Mouse (Mus musculus): ENCODE measurements at regions not wholly inside any gene's neighbourhood (a gene's known extent, or its start where the extent isn't known, plus 50 kb on each side); places are given as distances from the start of the nearest gene placed in this dataset.

DNA sequence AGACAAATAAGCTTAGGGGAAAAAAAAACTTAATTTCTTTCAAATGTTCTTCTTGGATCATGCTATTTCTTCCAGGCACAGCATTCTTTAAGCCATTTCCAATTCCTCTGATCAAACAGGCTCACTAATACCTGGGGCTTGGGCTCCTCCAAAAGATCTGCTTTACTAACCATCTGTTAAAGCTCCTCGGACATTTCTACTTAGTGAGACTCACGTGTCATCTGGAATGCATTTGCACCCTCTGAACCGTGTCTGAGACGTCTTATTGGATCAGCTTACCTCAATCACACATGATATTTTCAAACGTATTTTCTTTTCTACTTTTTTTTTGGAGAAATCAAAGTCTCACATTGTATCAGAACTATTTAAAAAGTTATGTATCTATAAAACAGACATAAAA, 132.4 kb downstream of the Npr3 start:
- ChIA-PET CTCF (no interaction called here), POLR2A (no interaction called here)

DNA sequence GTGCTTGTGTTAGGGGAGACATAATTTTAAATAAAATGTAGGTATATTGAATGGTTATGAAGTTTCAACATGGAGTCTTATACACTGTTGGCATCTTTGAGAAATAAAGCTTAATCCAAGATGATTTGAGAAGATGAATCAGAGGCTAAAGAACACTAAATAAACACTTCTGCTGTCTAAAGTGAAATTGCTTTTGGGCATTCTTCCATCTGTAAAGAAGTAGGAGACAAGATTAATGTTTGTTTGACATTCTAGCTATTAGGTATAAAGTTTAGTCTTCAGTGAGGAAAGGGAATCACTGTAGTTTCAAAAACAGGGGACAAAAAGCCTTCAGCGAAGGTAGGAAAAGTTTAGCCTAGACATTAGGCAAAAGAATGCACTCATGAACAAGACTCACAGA, 136.5 kb downstream of the Npr3 start:
- CTCF ChIA-PET = no interaction called here
- POLR2A ChIA-PET = interaction anchor here in 1 of 4 experiments (0.5 kb wide), 1 partner anchor 179 kb away, joined by 5 read pairs; no protein-coding TSS in a partner anchor

- POLR2A ChIA-PET = no interaction called here
- CTCF ChIA-PET = no interaction called here
These were observed 149.1 kb downstream of the Npr3 start for GRCm38 (mm10) chr15:11757963-11758362.

GRCm38 (mm10) chr15:11756786-11757185, 150.3 kb downstream of the Npr3 start:
- ChIA-PET POLR2A (interaction anchor here in 2 of 4 experiments (0.6 to 1.1 kb wide), 3 partner anchors 13 to 402 kb away, joined by 4 to 6 read pairs (median 4); no protein-coding TSS in a partner anchor), CTCF (interaction anchor here in 2 of 4 experiments (0.6 to 0.7 kb wide), 2 partner anchors 215 to 340 kb away, joined by 3 to 4 read pairs; no protein-coding TSS in a partner anchor)

- CTCF ChIA-PET = interaction anchor here in 3 of 4 experiments (0.6 to 1.8 kb wide), 13 partner anchors 20 to 346 kb away, joined by 3 to 19 read pairs (median 4); partner anchors contain the start of gene Npr3 (in 1 of the 3)
- POLR2A ChIA-PET = interaction anchor here in 1 of 4 experiments (0.5 kb wide), 1 partner anchor 287 kb away, joined by 3 read pairs; no protein-coding TSS in a partner anchor
These were observed 153.9 kb downstream of the Npr3 start for GRCm38 (mm10) chr15:11753216-11753615.

DNA sequence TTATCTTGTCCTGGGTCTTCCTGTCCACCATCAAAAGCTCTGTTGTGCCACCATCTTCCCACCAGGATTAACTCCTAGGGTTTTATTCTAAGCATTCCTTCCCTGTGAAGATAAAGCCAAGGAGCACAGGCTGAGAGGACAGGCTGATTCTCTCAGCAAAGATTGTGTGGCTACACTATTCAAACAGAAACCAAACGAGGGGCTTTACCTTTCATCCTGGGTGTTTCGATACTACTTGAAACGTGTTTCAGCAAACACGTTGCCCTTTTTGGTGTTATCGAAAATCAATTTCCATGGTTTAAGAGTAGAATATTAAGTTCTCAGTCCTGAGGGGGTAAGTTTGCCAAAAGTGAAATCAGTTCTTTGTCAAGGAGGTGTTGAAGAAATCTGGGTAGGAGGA, 156.2 kb downstream of the Npr3 start:
- POLR2A ChIA-PET = no interaction called here

GRCm38 (mm10) chr15:11749509-11749908, 157.6 kb downstream of the Npr3 start:
- CTCF ChIA-PET = no interaction called here
- POLR2A ChIA-PET = no interaction called here

More for the DNA sequence above, 156.2 kb downstream of the Npr3 start:
- CTCF ChIA-PET = no interaction called here

GRCm38 (mm10) chr15:11748306-11748705, 158.8 kb downstream of the Npr3 start:
- ChIA-PET POLR2A (no interaction called here), CTCF (no interaction called here)

DNA sequence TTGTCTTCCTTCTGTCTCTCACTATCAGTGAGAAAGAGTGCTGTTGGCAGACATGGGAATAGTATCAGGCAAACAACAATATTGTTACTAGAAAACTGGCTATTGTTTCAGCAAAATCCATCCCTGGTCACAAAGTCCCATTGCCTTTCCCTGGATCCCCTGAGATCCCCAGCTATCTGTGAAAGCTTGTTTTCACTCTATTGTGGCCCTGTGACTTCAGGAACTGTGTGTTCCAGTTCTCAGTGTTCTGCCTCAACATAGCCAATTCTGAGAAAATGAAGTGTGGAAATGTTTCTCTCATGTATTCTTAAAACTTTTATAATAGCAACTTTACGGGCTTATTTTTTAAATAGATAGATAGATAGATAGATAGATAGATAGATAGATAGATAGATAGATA, 160.3 kb downstream of the Npr3 start:
- POLR2A ChIA-PET = no interaction called here
- CTCF ChIA-PET = no interaction called here

GRCm38 (mm10) chr15:11745629-11746372, 161.3 kb downstream of the Npr3 start:
- ChIA-PET POLR2A (no interaction called here), CTCF (no interaction called here)

GRCm38 (mm10) chr15:11744903-11745302, 162.2 kb downstream of the Npr3 start:
- POLR2A ChIA-PET = no interaction called here
- CTCF ChIA-PET = no interaction called here

- ChIA-PET CTCF (no interaction called here), POLR2A (no interaction called here)
These were observed 162.8 kb downstream of the Npr3 start for GRCm38 (mm10) chr15:11744296-11744695.

GRCm38 (mm10) chr15:11742820-11743219, 164.3 kb downstream of the Npr3 start:
- CTCF ChIA-PET = no interaction called here

DNA sequence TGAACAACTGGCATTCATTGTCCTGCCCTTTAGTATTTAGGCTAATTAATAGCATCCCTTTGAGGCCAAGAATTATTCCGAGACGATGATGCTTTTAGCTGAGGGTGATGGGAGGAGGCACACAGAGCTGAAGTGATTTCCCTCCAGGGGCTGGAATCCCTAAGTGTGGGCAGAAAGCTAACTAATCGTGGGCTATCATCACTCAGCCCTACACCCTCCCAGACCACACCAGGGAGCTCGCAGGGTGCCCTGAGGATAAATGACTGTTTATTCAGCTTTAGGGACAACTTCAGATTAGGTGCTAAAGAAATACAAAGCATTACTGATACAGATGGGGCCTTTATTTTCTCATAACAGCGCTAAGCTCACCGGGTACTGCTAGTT, 164.7 kb downstream of the Npr3 start:
- CTCF ChIA-PET = no interaction called here

More at GRCm38 (mm10) chr15:11742820-11743219, 164.3 kb downstream of the Npr3 start:
- POLR2A ChIA-PET = no interaction called here

DNA sequence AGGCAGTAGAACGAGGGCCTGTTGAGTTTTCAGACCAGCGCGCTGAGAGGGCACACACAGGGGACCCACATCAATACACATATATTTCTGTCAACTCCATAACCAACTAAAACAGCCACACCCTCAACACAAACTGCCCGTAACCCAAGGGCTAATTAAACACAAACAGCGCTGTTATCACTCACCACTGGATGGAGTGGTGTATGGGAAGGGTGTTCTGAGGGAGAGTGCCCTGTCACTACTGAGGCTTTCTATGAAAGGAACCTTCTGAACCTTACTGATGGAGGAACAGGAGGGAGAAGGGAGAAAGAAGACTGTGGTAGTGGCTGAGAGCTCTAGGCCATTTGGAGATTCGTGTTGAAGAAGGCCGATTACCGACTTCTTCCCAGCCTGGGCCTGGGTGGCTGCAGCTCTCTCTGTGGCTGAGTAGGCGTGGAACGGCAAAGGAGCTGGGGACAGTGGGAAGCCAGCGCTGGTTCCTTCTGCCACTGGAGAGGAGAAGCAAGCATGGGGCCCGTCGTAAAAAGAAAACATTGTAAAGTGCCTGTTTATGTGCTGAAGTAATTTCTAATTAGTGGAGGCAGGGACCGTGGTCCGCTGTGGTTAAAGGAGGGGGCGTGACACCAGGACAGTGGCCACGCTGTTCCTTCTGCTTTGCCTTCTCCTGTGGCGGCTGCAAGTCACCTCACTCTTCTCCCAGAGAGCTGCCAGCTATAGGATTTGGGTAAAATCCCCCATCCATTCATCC, 165.3 kb downstream of the Npr3 start:
- ChIA-PET POLR2A (interaction anchor here in 1 of 4 experiments (1.0 kb wide), 1 partner anchor 17 kb away, joined by 3 read pairs; no protein-coding TSS in a partner anchor), CTCF (no interaction called here)

More for the DNA sequence above, 164.7 kb downstream of the Npr3 start:
- POLR2A ChIA-PET = interaction anchor here in 1 of 4 experiments (1.0 kb wide), 1 partner anchor 17 kb away, joined by 3 read pairs; no protein-coding TSS in a partner anchor

DNA sequence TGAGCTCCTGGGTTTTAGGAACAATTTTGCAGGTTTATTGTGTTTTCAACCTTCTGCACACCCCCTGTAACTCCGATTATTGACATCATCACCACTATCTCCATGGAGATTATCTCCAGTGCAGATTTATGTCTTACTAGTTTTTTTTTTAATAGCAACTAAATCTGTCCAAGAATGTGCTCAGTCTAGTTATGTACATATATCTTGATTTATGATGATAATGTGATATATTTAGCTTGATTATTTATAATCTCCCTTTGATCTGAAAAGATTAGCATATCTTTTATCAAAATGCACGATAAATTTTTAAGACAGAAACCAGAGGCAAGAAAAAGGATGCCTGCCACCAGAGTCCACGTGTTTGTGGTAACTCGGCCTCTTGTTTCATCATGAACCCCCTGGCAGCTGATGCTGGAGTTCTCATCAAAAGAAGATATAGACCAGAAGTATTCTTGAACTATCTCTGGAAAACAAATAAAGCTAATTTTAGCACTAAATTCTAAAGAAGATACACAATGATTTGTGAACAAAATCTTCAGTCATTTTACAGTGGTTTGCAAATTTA, 169.6 kb downstream of the Npr3 start:
- POLR2A ChIA-PET = interaction anchor here in 1 of 4 experiments (0.6 kb wide), 1 partner anchor 478 kb away, joined by 3 read pairs; no protein-coding TSS in a partner anchor
- CTCF ChIA-PET = interaction anchor here in 2 of 4 experiments (0.5 to 1.2 kb wide), 2 partner anchors 330 to 814 kb away, joined by 4 to 16 read pairs; no protein-coding TSS in a partner anchor

DNA sequence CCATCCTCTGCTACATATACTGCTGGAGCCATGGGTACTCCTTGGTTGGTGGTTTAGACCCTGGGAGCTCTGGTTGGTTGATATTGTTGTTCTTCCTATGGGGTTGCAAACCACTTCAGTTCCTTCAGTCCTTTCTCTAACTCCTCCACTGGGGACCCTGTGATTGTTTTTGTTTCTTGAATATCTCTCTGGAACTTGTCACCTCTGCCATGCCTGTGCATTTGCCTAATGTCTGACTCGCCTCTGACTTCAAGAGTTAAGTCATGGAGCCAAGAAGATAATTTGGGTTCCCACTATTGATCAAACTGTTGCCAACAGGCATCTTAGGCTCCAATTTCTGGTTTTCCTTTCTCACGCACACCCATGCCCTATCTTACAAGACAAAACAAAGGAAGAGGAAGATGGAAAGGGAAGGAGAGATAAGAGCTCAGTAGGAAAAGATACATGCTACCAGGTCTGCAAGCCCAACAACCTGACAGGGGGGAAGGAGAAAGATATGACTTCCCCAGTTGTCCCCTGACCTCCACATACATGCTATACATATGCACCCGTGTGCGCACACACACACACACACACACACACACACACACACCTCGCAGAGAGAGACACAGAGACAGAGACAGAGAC, 172.3 kb downstream of the Npr3 start:
- ChIA-PET CTCF (no interaction called here), POLR2A (no interaction called here)

DNA sequence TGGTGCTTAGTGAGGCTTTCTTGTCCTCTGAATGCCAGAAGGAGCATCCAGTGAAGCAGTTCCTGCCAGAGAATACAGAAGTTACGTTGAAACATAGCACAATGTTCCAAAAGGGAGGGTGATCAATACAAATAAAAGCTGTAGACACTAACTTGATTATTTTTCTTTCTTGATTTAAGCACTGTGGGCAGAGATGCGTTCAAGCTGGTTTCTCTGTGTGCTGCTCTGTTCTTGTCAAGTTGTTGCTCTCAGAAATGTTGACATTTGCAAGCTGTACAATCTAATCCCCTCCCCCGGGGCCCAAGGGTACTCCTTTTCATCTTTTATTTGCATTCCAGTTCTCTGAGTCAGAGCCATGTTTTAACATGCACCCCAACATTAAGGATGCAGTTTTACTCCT, 177.7 kb downstream of the Npr3 start:
- ChIA-PET CTCF (no interaction called here), POLR2A (no interaction called here)

GRCm38 (mm10) chr15:11725620-11726530, 181.2 kb downstream of the Npr3 start:
- ChIA-PET POLR2A (interaction anchor here in 1 of 4 experiments (0.7 kb wide), 1 partner anchor 15 kb away, joined by 3 read pairs; no protein-coding TSS in a partner anchor), CTCF (no interaction called here)

All from embryonic stem cell, embryonic (primary cell).